Mouse (Mus musculus) telencephalon, adult 2 months (tissue): ENCODE measurements around the gene Wbp1.

ENCODE experiments used
- DNase-seq: peaks from one replicate; pipeline ENCODE4 v3.0.0-alpha.2; 2011; ENCODE audit warnings: low read depth, low spot score

Wbp1 gene

GRCm38 (mm10) chr6:83116373-83117164, 4.8 kb downstream of the Wbp1 start:
- no peak for DNase-seq

- no peak for DNase-seq
Observed at GRCm38 (mm10) chr6:83115682-83116372, 5.5 kb downstream of the Wbp1 start.

- DNase-seq, result no peak
Observed at GRCm38 (mm10) chr6:83115011-83115671, 6.2 kb downstream of the Wbp1 start, which contains the start of gene Mogs. Mogs (plus strand) TSS chr6:83115496.

- no peak for DNase-seq
Observed at GRCm38 (mm10) chr6:83111510-83112136, 9.7 kb downstream of the Wbp1 start.

DNA sequence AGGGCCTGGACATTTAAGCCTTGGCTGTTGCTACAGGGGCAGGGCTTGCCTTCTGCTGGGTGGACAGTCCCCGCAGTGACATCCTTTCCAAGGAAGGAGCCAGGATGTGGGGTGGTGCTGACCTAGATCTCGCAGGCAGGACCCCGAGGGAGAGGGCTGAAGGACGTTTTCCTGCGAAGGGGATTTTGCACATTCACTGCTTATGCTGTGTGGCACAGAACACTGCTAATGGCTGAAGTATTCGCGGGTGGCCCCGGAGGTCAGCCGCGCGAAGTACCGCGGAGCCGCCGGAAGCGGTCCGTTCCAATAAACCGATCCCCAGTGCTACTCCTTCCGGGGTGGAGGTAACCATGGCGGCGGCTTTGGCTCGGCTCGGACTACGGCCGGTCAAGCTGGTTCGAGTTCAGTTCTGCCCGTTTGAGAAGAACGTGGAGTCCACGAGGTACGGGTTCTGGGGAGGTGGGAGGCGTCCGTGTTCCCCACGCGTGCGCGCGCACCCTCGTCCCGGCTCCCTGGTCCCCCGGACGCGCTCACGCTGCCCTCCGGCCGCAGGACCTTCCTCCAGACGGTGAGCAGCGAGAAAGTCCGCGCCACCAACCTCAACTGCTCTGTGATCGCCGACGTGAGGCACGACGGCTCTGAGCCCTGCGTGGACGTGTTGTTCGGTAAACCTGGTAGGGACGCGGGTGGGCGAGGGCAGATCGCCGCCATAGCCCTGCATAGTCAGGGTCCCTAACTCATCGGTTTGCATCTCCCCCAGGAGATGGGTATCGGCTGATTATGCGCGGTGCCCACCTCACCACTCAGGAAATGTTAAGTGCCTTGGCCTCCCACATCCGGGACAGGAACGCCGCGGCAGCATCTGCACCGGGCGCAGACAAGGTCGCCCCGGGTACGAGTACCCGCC, 12.3 kb downstream of the Wbp1 start, which contains the start of gene Mrpl53:
Mrpl53 (plus strand) TSS at position 279 of the 907 bp plus-strand sequence.
- DNase-seq, result peak; percentile 54

DNA sequence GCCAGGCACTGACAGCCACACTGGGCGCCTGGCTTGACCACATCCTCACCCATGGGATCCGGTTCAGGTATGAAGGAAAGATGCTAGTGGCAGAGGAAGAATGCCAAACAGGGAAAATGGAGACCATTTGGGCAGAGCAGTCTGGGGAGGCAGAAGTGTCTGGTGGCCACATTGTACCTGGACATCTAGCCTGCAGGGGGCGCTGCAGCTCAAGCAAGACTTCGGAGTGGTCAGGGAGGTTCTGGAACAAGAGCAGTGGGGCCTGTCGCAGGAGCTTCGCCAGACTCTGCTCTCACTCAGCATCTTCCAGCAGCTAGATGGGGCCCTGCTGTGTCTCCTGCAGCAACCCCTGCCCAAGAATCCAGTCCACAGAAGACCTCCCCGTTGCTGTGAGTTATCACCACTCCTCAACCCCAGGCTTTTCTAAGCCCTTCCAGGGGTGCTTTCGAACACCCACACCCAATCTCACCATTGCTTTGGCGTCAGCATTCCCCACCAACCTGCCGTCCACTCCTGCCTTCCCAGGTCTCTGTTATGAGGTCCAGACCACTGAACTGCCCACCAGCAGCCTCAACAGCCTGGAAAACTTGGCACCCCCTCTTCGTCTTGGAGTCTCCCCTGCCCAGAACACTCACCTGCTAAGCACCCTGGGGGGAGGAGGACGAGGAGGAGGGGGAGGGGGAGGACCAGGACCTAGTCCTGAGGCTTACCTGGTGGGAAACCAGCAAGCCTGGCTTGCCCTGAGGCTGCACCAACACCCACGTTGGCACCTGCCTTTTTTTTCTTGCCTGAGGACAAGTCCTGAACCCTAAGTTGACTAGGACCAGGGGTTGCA, 13.6 kb downstream of the Wbp1 start:
- peak; percentile 31 for DNase-seq

- peak; percentile 62 for DNase-seq
Observed at GRCm38 (mm10) chr6:83104158-83104557, 17.2 kb downstream of the Wbp1 start.

DNA sequence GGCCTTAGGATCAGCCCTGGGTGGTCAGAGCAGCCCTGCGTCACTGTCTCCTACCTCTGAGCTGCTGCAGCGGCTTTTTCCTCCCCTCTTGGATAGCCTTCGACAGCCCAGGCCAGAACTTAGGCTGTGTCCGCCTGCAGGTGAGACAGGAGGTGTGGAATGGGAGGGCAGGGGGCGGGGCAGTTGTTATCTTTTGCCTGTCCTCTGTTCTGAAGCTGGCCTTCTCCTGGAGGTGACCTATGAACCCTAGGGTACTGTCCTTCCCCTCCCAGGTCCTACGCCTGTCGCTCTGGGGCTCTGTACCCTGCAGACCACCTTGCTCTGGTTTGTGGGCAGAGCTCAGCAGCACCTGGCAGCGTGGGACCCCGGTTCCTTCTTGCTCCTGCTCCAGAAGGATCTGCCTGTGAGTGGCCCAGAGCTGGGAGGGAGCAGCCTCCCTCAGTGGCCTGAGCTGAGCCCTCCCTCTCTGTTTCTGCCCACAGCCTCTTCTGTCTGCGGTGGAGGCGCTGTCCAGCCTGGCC, 18.2 kb downstream of the Wbp1 start:
- DNase-seq, result no peak

GRCm38 (mm10) chr6:83101688-83102556, 19.4 kb downstream of the Wbp1 start:
- DNase-seq, result no peak

DNA sequence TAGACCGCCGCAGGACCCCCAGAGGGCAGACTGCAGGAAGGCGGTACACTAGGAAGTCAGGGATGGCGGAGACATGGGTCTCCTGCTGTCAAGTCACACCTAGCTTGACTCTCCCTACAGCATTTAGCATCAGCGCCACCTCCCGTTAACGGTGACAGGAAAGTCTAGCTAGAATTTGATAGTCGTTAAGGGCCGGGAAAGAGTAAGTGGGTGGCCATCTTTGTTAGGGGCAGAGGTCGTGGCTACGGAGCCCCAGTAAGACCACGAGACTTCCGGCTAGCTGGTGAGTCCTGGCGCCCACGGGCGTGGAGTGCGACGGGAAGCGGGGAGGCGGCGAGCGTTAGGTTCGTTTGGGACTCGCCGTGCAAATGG, 20.1 kb downstream of the Wbp1 start, which contains the start of the genes Ccdc142 and Gm42688:
Ccdc142 (plus strand) TSS at position 286 of the 372 bp plus-strand sequence.
Gm42688 (plus strand) TSS at position 302 of the 372 bp plus-strand sequence.
- peak; percentile 88 for DNase-seq

GRCm38 (mm10) chr6:83098411-83098810, 22.9 kb downstream of the Wbp1 start:
- no peak for DNase-seq

- no peak for DNase-seq
Observed at GRCm38 (mm10) chr6:83095968-83096367, 25.4 kb downstream of the Wbp1 start.

- no peak for DNase-seq
Observed at GRCm38 (mm10) chr6:83092416-83093127, 28.8 kb downstream of the Wbp1 start.

DNA sequence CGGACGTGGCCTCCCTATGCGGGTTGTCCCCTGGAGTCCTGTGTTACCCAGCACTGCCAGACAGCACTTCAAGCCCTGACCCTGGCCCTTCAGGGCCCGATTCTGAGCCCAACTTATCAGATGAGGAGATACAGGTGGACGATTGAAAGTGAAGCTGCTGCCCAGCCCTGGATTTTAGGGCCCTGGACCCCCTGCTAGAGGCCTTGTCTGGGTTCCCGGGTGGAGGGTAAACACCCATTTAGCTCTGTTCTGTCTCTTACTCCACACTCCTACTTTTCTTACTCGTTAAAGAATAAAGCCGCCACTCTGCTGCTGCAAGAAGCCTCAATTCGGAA, 33.5 kb downstream of the Wbp1 start:
- no peak for DNase-seq

- no peak for DNase-seq
Observed at GRCm38 (mm10) chr6:83087205-83087925, 34.0 kb downstream of the Wbp1 start.

DNA sequence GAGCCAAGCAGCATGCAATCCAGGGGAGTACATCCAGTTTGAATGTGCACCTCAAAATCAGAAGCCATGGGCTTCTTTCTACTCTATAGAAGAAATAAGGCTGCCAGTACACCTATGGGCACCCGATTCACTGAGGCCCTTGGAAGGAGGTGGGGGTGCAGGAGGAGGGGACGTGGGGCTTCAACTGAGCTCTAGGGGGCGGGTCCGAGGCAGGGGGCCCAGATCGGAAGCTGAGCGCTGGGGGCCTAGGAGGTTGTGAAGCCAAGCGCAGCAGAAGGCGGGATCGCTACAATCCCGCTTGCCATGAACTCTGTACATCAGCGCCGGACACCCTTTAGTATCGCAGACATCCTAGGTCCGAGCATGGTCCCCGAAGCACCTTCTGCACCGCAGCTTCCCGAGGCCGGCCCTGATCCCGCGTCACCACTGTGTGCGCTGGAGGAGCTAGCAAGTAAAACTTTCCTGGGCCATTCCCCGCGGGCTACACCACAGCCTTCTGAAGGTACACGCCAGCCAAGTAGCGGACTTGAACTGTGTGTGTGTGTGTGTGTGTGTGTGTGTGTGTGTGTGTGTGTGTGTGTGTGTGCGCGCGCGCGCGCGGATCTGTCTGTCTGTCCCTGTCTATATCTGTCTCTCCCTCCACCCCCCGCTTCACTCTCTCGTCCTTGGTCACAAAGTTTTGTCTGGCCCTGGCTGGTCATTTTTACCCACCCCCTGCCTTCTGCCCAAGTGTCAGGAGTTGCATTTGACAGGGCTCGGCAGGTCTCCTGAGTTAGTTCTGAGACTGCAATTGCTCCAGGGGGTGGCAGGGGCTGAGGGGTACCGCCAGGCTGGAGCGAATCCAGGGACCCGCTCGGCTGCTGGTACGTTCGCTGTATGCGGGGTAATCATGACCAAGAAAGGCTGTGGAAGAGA, 35.0 kb downstream of the Wbp1 start, which contains the start of gene Lbx2:
Lbx2 (plus strand) TSS at position 247 of the 915 bp plus-strand sequence.
- no peak for DNase-seq
